Mouse (Mus musculus) olfactory bulb, adult 2 months (tissue): ENCODE results near the gene Wdr13. TPM values are rescaled to one million over a fixed set of nuclear protein-coding genes. Genes with fewer than 3 reads are reported as not detected.
"Not testable (repeated sequence)": the region's sequence is repeated elsewhere in the genome, so short reads cannot be mapped to it uniquely, and the experiment has no call there.

ENCODE experiments used
- H3K27ac ChIP-seq: fragments of 200-500 bp; 2 replicates; pipeline ENCODE4 v1.5.1; 2012; ENCODE audit warnings: low read depth, low read length; ENCODE audit not compliant: insufficient read depth
- H3K4me1 ChIP-seq: fragments of 200-500 bp; 2 replicates; pipeline ENCODE4 v1.6.1; 2012; ENCODE audit warnings: low read length; ENCODE audit not compliant: control insufficient read depth, insufficient read depth
- H3K4me3 ChIP-seq: fragments of 200-500 bp; 2 replicates; pipeline ENCODE4 v1.5.1; 2012; ENCODE audit warnings: mild to moderate bottlenecking, low read depth, low read length, moderate library complexity; ENCODE audit not compliant: insufficient read depth
- CTCF ChIP-seq: fragments of 200-500 bp; IDR thresholded peaks from 2 replicates; pipeline ENCODE4 v1.5.1; 2012; ENCODE audit warnings: low read depth, mild to moderate bottlenecking, low read length, moderate library complexity; ENCODE audit not compliant: insufficient read depth
- POLR2A ChIP-seq: fragments of 200-500 bp; IDR thresholded peaks from 2 replicates; pipeline ENCODE4 v1.6.1; 2012; ENCODE audit warnings: mild to moderate bottlenecking, low read depth, low read length, moderate library complexity; ENCODE audit not compliant: insufficient read depth
- WGBS: fragments of 180-500 bp; shearing (Covaris S2); methylation state at CpG from one replicate; pipeline ENCODE4 v1.1.7; 2018; 5-methylcytosine and 5-hydroxymethylcytosine counted together
- polyA plus RNA-seq: library from polyadenylated mRNA; stranded (reverse); fragments of >200 nt; gene quantifications from 2 replicates; pipeline ENCODE4 v1.2.4, GENCODE M21; 2012; ENCODE audit warnings: low replicate concordance; ENCODE audit not compliant: missing spikeins, insufficient read depth, insufficient read length

The Wdr13 gene
- polyA plus RNA-seq, 1 experiment = 69.5 TPM

DNA sequence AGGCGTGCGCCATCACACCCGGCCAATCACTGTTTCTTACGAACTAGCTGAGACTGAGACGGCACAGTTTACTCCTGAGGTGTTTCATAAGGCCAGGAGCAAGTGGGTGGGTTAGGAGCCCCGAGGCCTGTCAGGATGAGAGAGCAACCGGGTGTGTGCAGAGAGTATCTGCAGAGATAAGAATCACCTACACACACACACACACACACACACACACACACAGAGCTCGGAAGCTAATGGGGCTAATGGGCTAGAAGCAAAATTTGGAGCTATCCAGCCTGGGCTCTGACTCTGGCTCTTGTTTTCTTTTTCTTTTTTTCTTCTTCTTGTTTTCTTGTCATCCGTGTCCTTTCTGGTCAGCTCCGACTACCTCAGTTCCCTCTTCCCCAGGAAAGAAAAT, 37.1 kb downstream of the Wdr13 start:
- WGBS = 72% methylated on average over 10 of the region's 10 CpGs
- H3K4me3 ChIP-seq = no peak overlapping the region
- H3K27ac ChIP-seq = no peak overlapping the region
- TF ChIP-seq CTCF (no peak), POLR2A (no peak)
- no peaks in the 10 kb centered on the region for H3K4me1 ChIP-seq

GRCm38 (mm10) chrX:8090954-8091347, 41.7 kb downstream of the Wdr13 start:
- not testable (repeated sequence) for H3K4me1 ChIP-seq, H3K27ac ChIP-seq, H3K4me3 ChIP-seq
- 81% methylated on average over 5 of the region's 5 CpGs for WGBS

GRCm38 (mm10) chrX:8090346-8090953, 42.2 kb downstream of the Wdr13 start, which contains the start of gene Was:
Was (minus strand) TSS chrX:8090498.
- TF ChIP-seq POLR2A = no peak
- H3K27ac ChIP-seq = no peak within 1 kb of the TSS
- H3K4me3 ChIP-seq = no peak within 1 kb of the TSS
- no peaks in the 10 kb centered on the region for H3K4me1 ChIP-seq
- 86% methylated on average over 14 of the region's 14 CpGs for WGBS

GRCm38 (mm10) chrX:8089746-8090145, 42.9 kb downstream of the Wdr13 start:
- Histone ChIP-seq H3K4me3 (no peak overlapping the region), H3K27ac (no peak overlapping the region), H3K4me1 (no peaks in the 10 kb centered on the region)
- WGBS = 90% methylated on average over 3 of the region's 3 CpGs
- TF ChIP-seq POLR2A (no peak), CTCF (no peak)

- 88% methylated on average over 8 of the region's 8 CpGs for WGBS
- TF ChIP-seq CTCF (no peak), POLR2A (no peak)
These were observed 47.1 kb downstream of the Wdr13 start for GRCm38 (mm10) chrX:8085611-8086010.

GRCm38 (mm10) chrX:8084771-8085259, 47.9 kb downstream of the Wdr13 start:
- no peak for TF ChIP-seq CTCF
- H3K27ac ChIP-seq = no peak overlapping the region
- 91% methylated on average over 6 of the region's 6 CpGs for WGBS
- H3K4me1 ChIP-seq = no peaks in the 10 kb centered on the region
- no peak overlapping the region for H3K4me3 ChIP-seq

More at GRCm38 (mm10) chrX:8085611-8086010, 47.1 kb downstream of the Wdr13 start:
- Histone ChIP-seq H3K27ac (no peak overlapping the region), H3K4me3 (no peak overlapping the region), H3K4me1 (no peaks in the 10 kb centered on the region)

DNA sequence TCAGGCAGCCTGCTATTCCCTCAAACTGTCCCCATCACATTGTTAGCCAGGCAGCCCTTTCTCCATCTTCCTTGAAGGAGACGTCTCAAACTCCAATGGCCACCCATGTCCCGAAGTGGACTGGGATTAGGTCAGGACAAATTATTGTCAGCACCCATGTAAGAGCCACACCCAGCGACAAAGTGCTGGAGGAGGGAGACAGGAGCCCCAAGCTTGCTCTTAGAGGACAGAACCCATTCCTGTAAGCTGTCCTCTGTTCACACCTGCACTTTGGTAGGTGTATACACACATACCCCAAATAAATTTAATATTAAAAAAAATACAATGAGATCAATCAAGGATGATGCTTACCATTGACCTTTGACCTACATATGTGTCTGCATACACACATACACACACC, 57.6 kb downstream of the Wdr13 start:
- Histone ChIP-seq H3K27ac (peak overlapping the region; percentile 80), H3K4me1 (peaks cover 3% of the 10 kb centered on the region), H3K4me3 (peak overlapping the region; percentile 56)
- 34% methylated on average over 3 of the region's 3 CpGs for WGBS
- TF ChIP-seq POLR2A (no peak), CTCF (no peak)

DNA sequence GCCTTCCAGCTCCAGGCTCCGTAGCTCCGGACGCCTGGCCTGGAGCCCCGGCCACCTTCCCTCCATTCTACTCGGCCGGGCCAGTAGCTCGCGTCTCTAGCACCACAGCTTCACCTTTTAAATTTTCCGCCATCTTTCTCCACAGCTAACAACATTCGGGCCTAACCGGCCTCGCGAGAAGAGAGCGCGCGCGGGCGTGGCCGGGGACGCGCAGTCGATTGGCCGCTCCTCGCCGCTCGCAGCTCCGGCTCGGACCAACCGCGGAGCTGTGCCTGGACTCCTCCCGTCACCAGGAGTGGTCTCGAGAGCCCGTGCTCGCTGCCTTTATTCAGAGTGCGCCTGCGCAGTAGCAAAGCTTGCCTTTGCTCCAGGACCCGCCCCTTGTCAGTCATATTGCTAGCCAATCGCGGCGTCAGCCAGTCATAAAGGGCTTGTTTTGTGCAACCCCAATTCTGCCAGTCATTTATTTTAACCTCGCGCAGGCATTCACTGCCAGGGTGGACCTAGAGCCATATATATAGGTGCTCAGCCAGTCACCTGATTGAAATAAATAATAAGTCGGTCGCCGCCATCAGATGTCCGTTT, 58.2 kb downstream of the Wdr13 start, which contains the start of gene Suv39h1:
Gene Suv39h1 (minus strand): TSS at position 331 of the 585 bp plus-strand sequence.
- Histone ChIP-seq H3K4me3 (peak within 1 kb of the TSS; percentile 82), H3K4me1 (peaks cover 3% of the 10 kb centered on the region), H3K27ac (peak within 1 kb of the TSS; percentile 80)
- TF ChIP-seq POLR2A (peak; percentile 32; the same call in 1 of the 2 replicates), CTCF (no peak)
- 17% methylated on average over 46 of the region's 46 CpGs for WGBS

GRCm38 (mm10) chrX:8073881-8074429, 58.7 kb downstream of the Wdr13 start:
- H3K27ac ChIP-seq = no peak overlapping the region
- TF ChIP-seq POLR2A = no peak
- TF ChIP-seq CTCF = no peak
- WGBS = 22% methylated on average over 64 of the region's 64 CpGs
- H3K4me3 ChIP-seq = peak overlapping the region; percentile 82
- peaks cover 3% of the 10 kb centered on the region for H3K4me1 ChIP-seq

Other genes with a start within 250 kb of the Wdr13 start
- not detected in 2 replicates for gene Slc35a2, start 248.9 kb downstream of the Wdr13 start, polyA plus RNA-seq
- gene Pqbp1, start 233.6 kb downstream of the Wdr13 start, polyA plus RNA-seq = not detected in 2 replicates
- not detected in 2 replicates for gene Timm17b, start 233.5 kb downstream of the Wdr13 start, polyA plus RNA-seq
- not detected in 2 replicates for gene Gm10491, start 225.1 kb downstream of the Wdr13 start, polyA plus RNA-seq
- gene Gm10490, start 223.3 kb downstream of the Wdr13 start, polyA plus RNA-seq = not detected in 2 replicates
- not detected in 2 replicates for gene Pcsk1n, start 213.1 kb downstream of the Wdr13 start, polyA plus RNA-seq
- not detected in 2 replicates for gene Eras, start 204.3 kb downstream of the Wdr13 start, polyA plus RNA-seq
- not detected in 2 replicates for gene Hdac6, start 185.0 kb downstream of the Wdr13 start, polyA plus RNA-seq
- gene Gata1, start 154.8 kb downstream of the Wdr13 start, polyA plus RNA-seq = not detected in 2 replicates
- gene Glod5, start 114.4 kb downstream of the Wdr13 start, polyA plus RNA-seq = not detected in 2 replicates
- not detected in 2 replicates for gene Suv39h1, start 58.1 kb downstream of the Wdr13 start, polyA plus RNA-seq
- not detected in 2 replicates for gene Was, start 42.4 kb downstream of the Wdr13 start, polyA plus RNA-seq
- gene Rbm3, start 13.0 kb upstream of the Wdr13 start, polyA plus RNA-seq = 332 TPM in 1 of 2 replicates, not detected in the other
- not detected in 2 replicates for gene Tbc1d25, start 43.3 kb upstream of the Wdr13 start, polyA plus RNA-seq
- gene Ebp, start 60.6 kb upstream of the Wdr13 start, polyA plus RNA-seq = not detected in 2 replicates
- not detected in 2 replicates for gene Porcn, start 73.6 kb upstream of the Wdr13 start, polyA plus RNA-seq
- gene Ftsj1, start 119.5 kb upstream of the Wdr13 start, polyA plus RNA-seq = not detected in 2 replicates
- not detected in 2 replicates for gene Slc38a5, start 138.2 kb upstream of the Wdr13 start, polyA plus RNA-seq
- gene Ssxb10, start 194.5 kb upstream of the Wdr13 start, polyA plus RNA-seq = not detected in 2 replicates
- not detected in 2 replicates for gene Ssxb9, start 234.1 kb upstream of the Wdr13 start, polyA plus RNA-seq